Mouse (Mus musculus) kidney, postnatal 0 days (tissue): Measurements from ENCODE around the gene Txndc16. TPM values are rescaled to one million over a fixed set of nuclear protein-coding genes. Genes with fewer than 3 reads are reported as not detected.

Source experiments
- ATAC-seq: fragments of 200-750 bp; cut with Nextera tagmentation; replicated peaks from 2 replicates; pipeline ENCODE4 v1.8.0; 2017; ENCODE audit warnings: low read depth, moderate number of reproducible peaks, moderate TSS enrichment, moderate library complexity; ENCODE audit not compliant: low FRiP score
- DNase-seq: peaks from one replicate; pipeline ENCODE4 v3.0.0-alpha.2; 2016; ENCODE audit warnings: low spot score
- H3K27ac ChIP-seq: fragments of 300-500 bp; sonication (generic); 2 replicates; pipeline ENCODE4 v1.5.1; 2014; ENCODE audit warnings: mild to moderate bottlenecking
- H3K27me3 ChIP-seq: fragments of 300-500 bp; sonication (generic); 2 replicates; pipeline ENCODE4 v1.6.1; 2014; ENCODE audit warnings: low read length, mixed read lengths; ENCODE audit not compliant: insufficient read depth
- H3K36me3 ChIP-seq: fragments of 300-500 bp; sonication (generic); 2 replicates; pipeline ENCODE4 v1.6.1; 2014; ENCODE audit warnings: low read length, mixed read lengths; ENCODE audit not compliant: insufficient read depth
- H3K4me1 ChIP-seq: fragments of 300-500 bp; sonication (generic); replicated peaks from 2 replicates; pipeline ENCODE4 v1.6.1; 2014; ENCODE audit warnings: antibody characterized with exemption, low read length, mixed read lengths; ENCODE audit not compliant: insufficient read depth
- H3K4me2 ChIP-seq: fragments of 300-500 bp; sonication (generic); 2 replicates; pipeline ENCODE4 v1.6.1; 2014; ENCODE audit warnings: mild to moderate bottlenecking, low read length, moderate library complexity, mixed read lengths
- H3K4me3 ChIP-seq: fragments of 300-500 bp; sonication (generic); replicated peaks from 2 replicates; pipeline ENCODE4 v1.5.1; 2014; ENCODE audit warnings: low read depth, low read length
- H3K9ac ChIP-seq: fragments of 300-500 bp; sonication (generic); 2 replicates; pipeline ENCODE4 v1.6.1; 2014; ENCODE audit warnings: low read depth, low read length
- H3K9me3 ChIP-seq: fragments of 300-500 bp; sonication (generic); replicated peaks from 2 replicates; pipeline ENCODE4 v1.6.1; 2016; ENCODE audit warnings: low read length, inconsistent platforms, mixed read lengths
- CTCF ChIP-seq: IDR thresholded peaks from 2 replicates; pipeline ENCODE4 v1.5.1; 2016; ENCODE audit warnings: antibody characterized with exemption, low read depth, mild to moderate bottlenecking, moderate library complexity
- WGBS: fragments of 180-500 bp; shearing (Covaris S2); extraction: QIAGEN DNeasy Blood & Tissue Kit; methylation state at CpG from one replicate; pipeline ENCODE4 v1.1.7; 2014; 5-methylcytosine and 5-hydroxymethylcytosine counted together
- polyA plus RNA-seq: library from polyadenylated mRNA; unstranded; fragments of >200 nt; fragmentation: Nextera tagmentation; extraction: Ambion mirVana; gene quantifications from 2 replicates; pipeline ENCODE4 v1.2.1, GENCODE M21; 2015

Gene Txndc16
- 13.5 and 15.4 TPM in 2 replicates for polyA plus RNA-seq

GRCm38 (mm10) chr14:45220090-45220956 is at the start of gene Txndc16:
TSS of gene Txndc16 (minus strand) at chr14:45220328.
- no peaks in the 10 kb centered on the region for H3K27me3 ChIP-seq
- H3K4me1 ChIP-seq, result no peaks in the 10 kb centered on the region
- peak; percentile 17; the same call in 1 of the 2 replicates for ATAC-seq
- H3K9me3 ChIP-seq, result no peaks in the 10 kb centered on the region
- WGBS, result under 1% methylated on average over 57 of the region's 59 CpGs
- peak; percentile 76 for DNase-seq
- no peaks in the 10 kb centered on the region for H3K36me3 ChIP-seq
- peak within 1 kb of the TSS; percentile 94 for H3K27ac ChIP-seq
- TF ChIP-seq CTCF, result no peak
- H3K4me3 ChIP-seq, result peak within 1 kb of the TSS; percentile 79
- H3K4me2 ChIP-seq, result peak within 1 kb of the TSS; percentile 99
- H3K9ac ChIP-seq, result peak within 1 kb of the TSS; percentile 88

- no peak overlapping the region for H3K4me2 ChIP-seq
- no peak for DNase-seq
- no peak for TF ChIP-seq CTCF
- H3K4me3 ChIP-seq, result no peak overlapping the region
- H3K4me1 ChIP-seq, result no peaks in the 10 kb centered on the region
- H3K27me3 ChIP-seq, result no peaks in the 10 kb centered on the region
- no peak for ATAC-seq
- 87% methylated on average over 3 of the region's 3 CpGs for WGBS
- no peaks in the 10 kb centered on the region for H3K36me3 ChIP-seq
- H3K9ac ChIP-seq, result no peak overlapping the region
- no peaks in the 10 kb centered on the region for H3K9me3 ChIP-seq
- no peak overlapping the region for H3K27ac ChIP-seq
Measured at GRCm38 (mm10) chr14:45263831-45264592, 43.9 kb upstream of the Txndc16 start.

DNA sequence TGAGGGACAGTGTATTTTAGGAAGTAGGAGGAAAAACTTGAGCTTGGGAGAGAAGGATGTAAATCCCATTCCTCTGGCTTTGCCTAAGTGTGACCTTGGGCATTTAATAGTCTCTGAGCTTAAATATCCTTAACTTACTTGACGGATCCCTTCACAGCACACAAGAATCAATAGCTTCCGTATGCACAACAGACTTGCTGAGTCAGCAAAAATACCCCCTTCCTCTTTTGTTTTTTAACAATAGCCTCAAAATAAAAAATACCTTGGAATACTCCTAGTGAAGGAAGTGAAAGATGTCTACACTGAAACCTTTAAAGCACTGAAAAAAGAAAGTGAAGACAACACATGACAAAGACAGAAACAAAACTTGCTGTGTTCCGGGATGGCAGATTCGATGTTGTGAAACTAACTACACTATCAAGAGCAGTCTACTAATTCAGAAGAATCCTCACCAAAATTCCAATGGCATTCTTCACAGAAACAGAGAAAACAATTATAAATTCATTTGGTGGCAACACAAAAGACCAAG is 31.5 kb upstream of the Txndc16 start:
- no peak for TF ChIP-seq CTCF
- Histone ChIP-seq H3K27me3 (no peaks in the 10 kb centered on the region), H3K36me3 (no peaks in the 10 kb centered on the region), H3K9ac (no peak overlapping the region), H3K4me1 (no peaks in the 10 kb centered on the region), H3K27ac (no peak overlapping the region), H3K4me2 (no peak overlapping the region), H3K9me3 (no peaks in the 10 kb centered on the region), H3K4me3 (no peak overlapping the region)
- ATAC-seq (no peak), DNase-seq (no peak)
- 85% methylated on average over 4 of the region's 4 CpGs for WGBS

DNA sequence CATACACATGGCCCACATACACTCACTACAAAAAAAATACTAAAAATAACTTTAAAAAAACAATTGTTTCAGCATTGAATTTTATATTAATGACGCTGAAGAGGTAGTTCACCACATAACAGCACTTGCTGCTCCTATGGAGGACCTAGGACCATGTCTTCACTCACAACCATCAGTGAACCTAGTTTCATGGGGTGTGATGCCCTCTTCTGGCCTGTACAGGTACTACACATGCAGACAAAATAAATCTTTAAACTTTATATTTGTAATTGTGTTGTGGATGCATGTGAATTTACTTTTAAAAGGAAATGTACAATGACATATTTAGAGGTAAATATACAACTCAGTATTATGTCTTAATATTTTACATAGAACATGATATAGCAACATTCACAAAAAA is 21.5 kb upstream of the Txndc16 start:
- no peak overlapping the region for H3K4me3 ChIP-seq
- ATAC-seq (no peak), DNase-seq (no peak)
- no peak overlapping the region for H3K4me2 ChIP-seq
- H3K36me3 ChIP-seq, result no peaks in the 10 kb centered on the region
- peak; percentile 61 for TF ChIP-seq CTCF
- H3K27me3 ChIP-seq, result no peaks in the 10 kb centered on the region
- no peaks in the 10 kb centered on the region for H3K9me3 ChIP-seq
- H3K27ac ChIP-seq, result no peak overlapping the region
- no peaks in the 10 kb centered on the region for H3K4me1 ChIP-seq
- no peak overlapping the region for H3K9ac ChIP-seq
- WGBS, result 54% methylated on average over 1 of the region's 1 CpGs

DNA sequence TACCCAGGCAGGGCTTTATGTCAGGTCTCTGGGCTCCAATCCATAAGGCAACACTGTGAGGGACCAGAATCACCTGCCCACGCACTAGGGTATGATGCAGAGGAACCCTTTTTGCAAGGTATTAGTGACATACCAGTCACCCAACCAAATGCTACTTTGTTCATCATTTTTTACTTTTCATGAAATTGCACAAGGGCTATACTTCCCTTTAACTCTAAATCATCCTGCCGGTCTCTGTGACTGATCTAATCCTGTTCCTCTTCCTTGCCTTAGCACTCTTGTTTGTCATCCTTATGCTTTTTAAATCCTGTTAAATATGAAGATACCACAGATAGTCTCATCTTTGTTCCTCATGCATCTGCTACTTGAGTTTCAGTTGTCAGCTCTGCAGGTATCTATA is 18.9 kb upstream of the Txndc16 start:
- no peak overlapping the region for H3K9ac ChIP-seq
- WGBS, result 63% methylated on average over 2 of the region's 2 CpGs

DNA sequence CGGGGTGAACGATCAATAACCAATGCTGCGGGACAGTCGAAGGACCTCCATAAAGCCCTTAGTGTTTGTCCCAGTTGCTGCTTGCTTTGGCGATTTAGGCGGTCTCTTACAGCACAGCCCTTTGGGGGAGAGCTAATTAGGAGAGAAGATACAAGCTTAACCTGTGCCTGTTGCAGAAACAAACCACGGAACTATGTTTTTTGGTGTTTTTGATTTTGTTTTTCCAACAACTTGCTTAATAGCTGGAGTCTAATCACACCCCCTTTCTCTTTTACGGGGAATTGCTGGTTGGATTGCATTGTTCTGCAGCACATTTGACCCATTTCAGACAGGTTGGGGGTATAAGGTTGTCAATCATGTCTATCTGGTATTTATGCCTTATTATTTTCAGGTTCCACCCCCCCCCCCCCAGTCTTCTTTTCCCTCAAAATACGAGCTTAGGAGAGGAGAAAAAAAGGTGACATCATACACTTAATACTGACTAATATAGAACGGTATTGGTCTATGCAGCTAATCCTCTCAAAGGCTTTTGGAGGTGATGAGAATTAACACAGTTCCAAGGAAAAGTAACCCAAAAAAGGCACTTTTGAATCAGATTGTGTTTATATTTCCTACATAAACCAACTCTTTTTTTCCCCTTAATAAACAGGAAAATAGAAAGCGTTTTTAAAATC is 966 bp upstream of the Txndc16 start:
- H3K9me3 ChIP-seq, result no peaks in the 10 kb centered on the region
- DNase-seq (peak; percentile 46), ATAC-seq (no peak)
- WGBS, result 13% methylated on average over 11 of the region's 11 CpGs
- TF ChIP-seq CTCF, result 0 out of 2 replicates have a peak, but pooled peaks have one; percentile 23
- peak overlapping the region; percentile 79 for H3K4me3 ChIP-seq
- H3K27me3 ChIP-seq, result no peaks in the 10 kb centered on the region
- H3K36me3 ChIP-seq, result no peaks in the 10 kb centered on the region
- no peaks in the 10 kb centered on the region for H3K4me1 ChIP-seq
- peak overlapping the region; percentile 88 for H3K9ac ChIP-seq
- H3K4me2 ChIP-seq, result peak overlapping the region; percentile 99
- no peak overlapping the region for H3K27ac ChIP-seq

More for the DNA sequence above, 18.9 kb upstream of the Txndc16 start:
- Histone ChIP-seq H3K27me3 (no peaks in the 10 kb centered on the region), H3K36me3 (no peaks in the 10 kb centered on the region), H3K4me1 (no peaks in the 10 kb centered on the region), H3K4me2 (no peak overlapping the region), H3K9me3 (no peaks in the 10 kb centered on the region), H3K27ac (no peak overlapping the region), H3K4me3 (no peak overlapping the region)
- no peak for TF ChIP-seq CTCF
- no peak for DNase-seq
- no peak for ATAC-seq
